Mouse (Mus musculus) midbrain, embryonic 16.5 days (tissue): Measurements from ENCODE around the gene B4gat1. TPM values are rescaled to one million over a fixed set of nuclear protein-coding genes. Genes with fewer than 3 reads are reported as not detected.
"Not testable (repeated sequence)": the region's sequence is repeated elsewhere in the genome, so short reads cannot be mapped to it uniquely, and the experiment has no call there.

Experiments
- ATAC-seq: fragments of 200-750 bp; cut with Nextera tagmentation; 2 replicates; pipeline ENCODE4 v1.8.0; 2017; ENCODE audit warnings: moderate TSS enrichment
- H3K27ac ChIP-seq: fragments of 300-500 bp; sonication (generic); 2 replicates; pipeline ENCODE4 v1.5.1; 2014; ENCODE audit warnings: mild to moderate bottlenecking, low read length, mixed read lengths
- H3K27me3 ChIP-seq: fragments of 300-500 bp; sonication (generic); 2 replicates; pipeline ENCODE4 v1.6.1; 2014; ENCODE audit warnings: low read depth, low read length, mixed read lengths; ENCODE audit not compliant: control insufficient read depth, insufficient read depth
- H3K36me3 ChIP-seq: fragments of 300-500 bp; sonication (generic); 2 replicates; pipeline ENCODE4 v1.6.1; 2014; ENCODE audit warnings: mild to moderate bottlenecking, low read length, moderate library complexity, mixed read lengths; ENCODE audit not compliant: control insufficient read depth, insufficient read depth
- H3K4me1 ChIP-seq: fragments of 300-500 bp; sonication (generic); 2 replicates; pipeline ENCODE4 v1.6.1; 2014; ENCODE audit warnings: mild to moderate bottlenecking, low read length, mixed read lengths; ENCODE audit not compliant: control insufficient read depth, insufficient read depth
- H3K4me2 ChIP-seq: fragments of 300-500 bp; sonication (generic); 2 replicates; pipeline ENCODE4 v1.6.1; 2014; ENCODE audit warnings: mild to moderate bottlenecking, low read length, mixed read lengths
- H3K4me3 ChIP-seq: fragments of 300-500 bp; sonication (generic); 2 replicates; pipeline ENCODE4 v1.5.1; 2014; ENCODE audit warnings: low read depth, mild to moderate bottlenecking, low read length, moderate library complexity, mixed read lengths
- H3K9ac ChIP-seq: fragments of 300-500 bp; sonication (generic); 2 replicates; pipeline ENCODE4 v1.6.1; 2014; ENCODE audit warnings: low read depth, low read length, mixed read lengths
- H3K9me3 ChIP-seq: fragments of 300-500 bp; sonication (generic); replicated peaks from 2 replicates; pipeline ENCODE4 v1.6.1; 2014; ENCODE audit warnings: mild to moderate bottlenecking, low read length, mixed read lengths; ENCODE audit not compliant: control insufficient read depth, poor library complexity, severe bottlenecking
- WGBS: fragments of 180-500 bp; shearing (Covaris S2); extraction: QIAGEN DNeasy Blood & Tissue Kit; methylation state at CpG from one replicate; pipeline ENCODE4 v1.1.7; 2014; 5-methylcytosine and 5-hydroxymethylcytosine counted together
- polyA plus RNA-seq: library from polyadenylated mRNA; unstranded; fragments of >200 nt; fragmentation: Nextera tagmentation; extraction: Ambion mirVana; gene quantifications from 2 replicates; pipeline ENCODE4 v1.2.1, GENCODE M21; 2015

Gene B4gat1
- polyA plus RNA-seq, 1 experiment from 2014 or later, result 102 TPM

GRCm38 (mm10) chr19:4999445-5000140 lies 39.0 kb upstream of the B4gat1 start:
- ATAC-seq, result no peak
- H3K4me2 ChIP-seq, result peak overlapping the region; percentile 38
- no peaks in the 10 kb centered on the region for H3K27me3 ChIP-seq
- H3K9ac ChIP-seq, result no peak overlapping the region
- no peaks in the 10 kb centered on the region for H3K9me3 ChIP-seq
- no peak overlapping the region for H3K4me3 ChIP-seq
- 69% methylated on average over 6 of the region's 6 CpGs for WGBS
- H3K4me1 ChIP-seq, result peaks cover 28% of the 10 kb centered on the region
- H3K27ac ChIP-seq, result no peak overlapping the region
- no peaks in the 10 kb centered on the region for H3K36me3 ChIP-seq

- peak overlapping the region; percentile 95 for H3K27ac ChIP-seq
- WGBS, result under 1% methylated on average over 39 of the region's 39 CpGs
- peak; percentile 98 for ATAC-seq
These were observed 36.8 kb upstream of the B4gat1 start for GRCm38 (mm10) chr19:5001666-5002406.

GRCm38 (mm10) chr19:5003644-5004043 lies 35.0 kb upstream of the B4gat1 start:
- not testable (repeated sequence) for H3K36me3 ChIP-seq, ATAC-seq, H3K9ac ChIP-seq, H3K4me3 ChIP-seq, H3K27me3 ChIP-seq, H3K4me2 ChIP-seq, H3K27ac ChIP-seq, H3K9me3 ChIP-seq
- H3K4me1 ChIP-seq, result peaks cover 17% of the 10 kb centered on the region
- WGBS, result 60% methylated on average over 2 of the region's 2 CpGs

More at GRCm38 (mm10) chr19:5001666-5002406, 36.8 kb upstream of the B4gat1 start:
- Histone ChIP-seq H3K27me3 (no peaks in the 10 kb centered on the region), H3K9me3 (no peaks in the 10 kb centered on the region), H3K4me1 (peaks cover 24% of the 10 kb centered on the region), H3K9ac (peak overlapping the region; percentile 66), H3K36me3 (no peaks in the 10 kb centered on the region), H3K4me2 (peak overlapping the region; percentile 72), H3K4me3 (peak overlapping the region; percentile 41)

DNA sequence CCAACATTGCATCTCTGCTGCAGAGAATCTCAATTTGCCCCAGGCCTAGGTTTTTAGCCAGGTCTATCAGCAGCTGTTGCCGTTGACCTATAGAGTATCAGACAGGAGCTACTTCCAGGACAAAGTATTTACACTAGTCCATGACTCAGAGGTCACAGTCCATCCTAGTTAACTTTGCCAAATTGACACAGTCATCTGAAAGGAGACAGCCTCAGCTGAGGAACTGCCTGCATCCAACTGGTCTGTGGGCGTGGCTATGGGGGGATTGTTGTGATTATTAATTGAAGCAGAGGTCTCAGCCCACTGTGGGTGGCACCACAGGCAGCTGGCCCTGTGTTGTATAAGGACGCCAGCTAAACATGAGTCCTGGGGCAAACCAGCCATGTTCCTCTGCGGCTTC lies 33.7 kb upstream of the B4gat1 start:
- no peak overlapping the region for H3K4me2 ChIP-seq
- WGBS, result 73% methylated on average over 4 of the region's 4 CpGs
- H3K36me3 ChIP-seq, result no peaks in the 10 kb centered on the region
- no peak overlapping the region for H3K9ac ChIP-seq
- H3K27ac ChIP-seq, result no peak overlapping the region
- ATAC-seq, result no peak
- H3K4me3 ChIP-seq, result no peak overlapping the region
- H3K9me3 ChIP-seq, result no peaks in the 10 kb centered on the region
- H3K4me1 ChIP-seq, result peaks cover 4% of the 10 kb centered on the region
- no peaks in the 10 kb centered on the region for H3K27me3 ChIP-seq

GRCm38 (mm10) chr19:5013138-5013537 lies 25.5 kb upstream of the B4gat1 start:
- Histone ChIP-seq H3K27me3 (no peaks in the 10 kb centered on the region), H3K4me2 (no peak overlapping the region), H3K9me3 (no peaks in the 10 kb centered on the region), H3K9ac (no peak overlapping the region), H3K27ac (no peak overlapping the region), H3K36me3 (no peaks in the 10 kb centered on the region), H3K4me1 (no peaks in the 10 kb centered on the region), H3K4me3 (no peak overlapping the region)
- no peak for ATAC-seq
- 75% methylated on average over 8 of the region's 8 CpGs for WGBS

DNA sequence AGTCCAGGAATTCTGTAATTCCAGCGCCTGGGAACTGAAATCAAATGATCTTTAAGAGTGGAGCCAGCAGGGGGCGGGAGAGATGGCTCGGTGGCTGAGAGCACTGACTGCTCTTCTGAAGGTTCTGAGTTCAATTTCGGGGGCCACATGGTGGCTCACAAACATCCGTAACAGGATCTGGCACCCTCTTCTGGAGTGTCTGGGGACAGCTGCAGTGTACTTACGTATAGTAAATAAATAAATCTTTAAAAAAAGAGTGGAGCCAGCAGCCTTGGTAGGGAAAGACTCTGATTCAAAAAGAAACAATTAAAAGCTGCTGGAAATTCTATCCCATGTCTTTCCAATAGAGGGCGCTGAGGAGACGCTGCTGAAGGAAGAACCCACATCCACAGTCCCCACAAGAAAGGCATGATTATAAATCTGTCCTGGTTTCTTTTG lies 23.6 kb upstream of the B4gat1 start:
- no peak overlapping the region for H3K9ac ChIP-seq
- no peak overlapping the region for H3K4me3 ChIP-seq
- no peaks in the 10 kb centered on the region for H3K9me3 ChIP-seq
- no peaks in the 10 kb centered on the region for H3K36me3 ChIP-seq
- no peak overlapping the region for H3K4me2 ChIP-seq
- WGBS, result 12% methylated on average over 8 of the region's 8 CpGs
- no peaks in the 10 kb centered on the region for H3K4me1 ChIP-seq
- H3K27ac ChIP-seq, result no peak overlapping the region
- no peaks in the 10 kb centered on the region for H3K27me3 ChIP-seq
- no peak for ATAC-seq

DNA sequence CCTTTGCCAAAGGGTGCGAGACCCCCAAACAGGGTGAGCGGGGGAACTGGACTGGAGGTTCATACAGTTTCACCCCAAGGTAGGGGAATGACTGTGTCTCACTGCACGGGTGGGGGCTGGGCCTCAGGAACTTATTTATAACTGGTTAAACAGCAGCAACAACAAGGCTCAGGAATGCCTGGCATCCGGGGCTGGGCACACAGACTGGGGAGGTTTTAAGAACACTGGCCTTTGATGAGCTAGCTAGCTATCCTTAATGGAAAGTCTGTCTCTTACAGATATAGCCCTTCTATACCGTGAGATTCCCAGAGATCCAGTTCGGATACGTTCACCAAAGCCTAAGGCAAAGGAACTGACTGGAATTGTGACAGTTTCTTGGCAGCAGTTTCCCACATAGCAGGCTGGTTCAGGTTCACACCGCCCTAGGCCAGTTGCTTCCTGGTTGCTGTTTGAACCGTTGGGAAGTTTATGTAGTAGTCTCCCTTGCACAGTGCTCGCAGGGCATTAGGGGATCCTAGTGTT lies 22.3 kb upstream of the B4gat1 start:
- Histone ChIP-seq H3K4me3 (no peak overlapping the region), H3K4me2 (no peak overlapping the region), H3K9ac (no peak overlapping the region), H3K36me3 (no peaks in the 10 kb centered on the region), H3K27ac (no peak overlapping the region), H3K27me3 (no peaks in the 10 kb centered on the region), H3K4me1 (no peaks in the 10 kb centered on the region), H3K9me3 (no peaks in the 10 kb centered on the region)
- 51% methylated on average over 10 of the region's 10 CpGs for WGBS
- no peak for ATAC-seq

DNA sequence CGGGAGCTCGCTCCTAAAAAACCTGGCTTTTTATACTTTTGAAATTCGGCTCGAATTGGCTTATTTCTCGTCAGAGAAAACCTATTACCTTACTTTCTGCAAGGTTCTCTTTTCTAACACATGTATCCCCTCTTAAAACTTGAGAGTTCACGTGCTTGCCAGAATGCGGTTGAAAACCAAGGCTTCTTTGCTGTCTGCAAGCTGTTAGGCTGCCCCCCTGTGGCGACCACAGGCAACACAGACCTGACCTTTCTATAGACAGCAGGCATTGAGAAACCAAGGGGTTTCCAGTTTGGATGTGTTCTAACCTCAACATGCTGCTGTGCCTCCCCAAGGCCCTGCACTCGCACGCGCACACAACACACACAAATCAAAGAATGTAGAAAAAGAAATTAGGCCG lies 21.8 kb upstream of the B4gat1 start:
- H3K9ac ChIP-seq, result no peak overlapping the region
- H3K9me3 ChIP-seq, result no peaks in the 10 kb centered on the region
- WGBS, result 22% methylated on average over 12 of the region's 12 CpGs
- no peaks in the 10 kb centered on the region for H3K27me3 ChIP-seq
- H3K27ac ChIP-seq, result no peak overlapping the region
- H3K4me1 ChIP-seq, result no peaks in the 10 kb centered on the region
- H3K4me3 ChIP-seq, result no peak overlapping the region
- H3K4me2 ChIP-seq, result no peak overlapping the region
- H3K36me3 ChIP-seq, result no peaks in the 10 kb centered on the region
- ATAC-seq, result no peak

GRCm38 (mm10) chr19:5017611-5018010 lies 21.0 kb upstream of the B4gat1 start:
- 85% methylated on average over 4 of the region's 4 CpGs for WGBS
- Histone ChIP-seq H3K4me1 (no peaks in the 10 kb centered on the region), H3K9ac (no peak overlapping the region), H3K4me2 (no peak overlapping the region), H3K27ac (no peak overlapping the region), H3K36me3 (no peaks in the 10 kb centered on the region), H3K27me3 (no peaks in the 10 kb centered on the region), H3K9me3 (no peaks in the 10 kb centered on the region), H3K4me3 (no peak overlapping the region)
- ATAC-seq, result no peak
